Mouse (Mus musculus) myocyte (in vitro differentiated cells): ENCODE results near the gene Kif3b.

Experiments
- CEBPB ChIP-seq: IDR thresholded peaks from 2 replicates; pipeline ENCODE4 v1.6.1; 2011; ENCODE audit warnings: mild to moderate bottlenecking, moderate library complexity; ENCODE audit not compliant: poor library complexity, insufficient read depth, severe bottlenecking
- E2F4 ChIP-seq: IDR thresholded peaks from one replicate; pipeline ENCODE4 v1.6.1; 2011; ENCODE audit warnings: mild to moderate bottlenecking, control low read depth, moderate library complexity; ENCODE audit not compliant: insufficient read depth
- MAX ChIP-seq: IDR thresholded peaks from one replicate; pipeline ENCODE4 v1.6.1; 2011; ENCODE audit warnings: low read depth, mild to moderate bottlenecking, control low read depth
- MYOD1 ChIP-seq, 3 experiments: IDR thresholded peaks; one replicate each; pipeline ENCODE4 v1.6.1; 2011; ENCODE audit warnings: control low read depth in 2 of 3, low read depth in 2 of 3, mild to moderate bottlenecking in 2 of 3, moderate library complexity in 1 of 3; ENCODE audit not compliant: insufficient read length in 2 of 3, control insufficient read depth in 1 of 3
- POLR2A ChIP-seq: IDR thresholded peaks from one replicate; pipeline ENCODE4 v1.6.1; 2011; ENCODE audit warnings: low read depth, mild to moderate bottlenecking, control low read depth, moderate library complexity; ENCODE audit not compliant: insufficient read length
- POLR2AphosphoS2 ChIP-seq: IDR thresholded peaks from one replicate; pipeline ENCODE4 v1.6.1; 2011; ENCODE audit warnings: low read depth, control low read depth; ENCODE audit not compliant: insufficient read length
- REST ChIP-seq: IDR thresholded peaks from one replicate; pipeline ENCODE4 v1.6.1; 2011; ENCODE audit warnings: mild to moderate bottlenecking, control low read depth, moderate library complexity; ENCODE audit not compliant: insufficient read depth, insufficient read length
- SRF ChIP-seq: IDR thresholded peaks from one replicate; pipeline ENCODE4 v1.6.1; 2011; ENCODE audit warnings: low read depth; ENCODE audit not compliant: control insufficient read depth, insufficient read length
- TCF12 ChIP-seq: IDR thresholded peaks from one replicate; pipeline ENCODE4 v1.6.1; 2011; ENCODE audit warnings: mild to moderate bottlenecking, control low read depth; ENCODE audit not compliant: poor library complexity, insufficient read depth, severe bottlenecking
- TCF3 ChIP-seq: IDR thresholded peaks from one replicate; pipeline ENCODE4 v1.6.1; 2011; ENCODE audit warnings: low read depth, control low read depth; ENCODE audit not compliant: insufficient read length
- USF1 ChIP-seq: IDR thresholded peaks from one replicate; pipeline ENCODE4 v1.6.1; 2011; ENCODE audit warnings: low read depth, mild to moderate bottlenecking, control low read depth, moderate library complexity

DNA sequence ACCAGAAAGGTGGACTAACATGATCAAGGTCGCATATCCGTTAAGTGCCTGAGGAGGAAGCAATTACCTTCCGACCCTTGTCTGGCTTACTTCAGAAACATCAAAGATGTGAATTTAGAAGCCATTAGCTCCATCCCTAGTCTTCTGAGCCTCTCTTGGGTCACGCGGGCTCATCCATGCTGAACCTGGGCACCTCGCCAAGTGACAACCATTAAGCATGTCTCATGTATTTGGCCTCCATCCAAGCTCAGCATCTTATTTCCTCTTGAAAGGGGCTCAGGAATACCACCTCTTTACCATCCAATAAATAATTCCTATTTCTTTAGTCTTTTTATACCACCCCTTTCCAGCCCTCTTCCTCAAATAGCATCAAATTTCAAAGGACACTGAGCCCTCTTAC, 3.4 kb upstream of the Kif3b start:
- TF ChIP-seq POLR2A (no peak), MAX (no peak), TCF12 (no peak), MYOD1 (IDR thresholded peaks at IDR 0.05; ENCODE audit: control insufficient read depth in 1 of 3, insufficient read length in 2 of 3, low read depth in 2 of 3) (no peak), POLR2AphosphoS2 (no peak), USF1 (no peak), CEBPB (no peak), E2F4 (no peak), REST (no peak), SRF (no peak), TCF3 (no peak)
